Mouse (Mus musculus) left cerebral cortex, adult 6 months (tissue): ENCODE measurements around the gene 1700003E16Rik. TPM values are rescaled to one million over a fixed set of nuclear protein-coding genes. Genes with fewer than 3 reads are reported as not detected.

ENCODE experiments used
- long read RNA-seq, 2 experiments: library from polyadenylated mRNA; unstranded; transcript quantifications; one replicate each; pipeline ENCODE4 v2.0.0; 2019 to 2020
- polyA plus RNA-seq: library from polyadenylated mRNA; unstranded; fragments of <200 nt; fragmentation: Nextera tagmentation; gene quantifications from 2 replicates; pipeline ENCODE4 v1.2.3, GENCODE M21; 2021

The 1700003E16Rik gene
- 28.6 and 44.3 TPM in 2 replicates for polyA plus RNA-seq
- long read RNA-seq, experiment 1, transcript 1700003E16Rik-202 (2 exons, 2,070 nt): major isoform, 32 of 84 reads
- long read RNA-seq, experiment 1, transcript 1700003E16Rik-201 (4 exons, 2,020 nt): minor isoform, 11 of 84 reads
- long read RNA-seq, experiment 1, partial matches to known transcripts: 1 of 84 reads
- long read RNA-seq, experiment 1, other reads (novel, unspliced or antisense): 40 of 84 reads
- long read RNA-seq, experiment 2, transcript 1700003E16Rik-202 (2 exons, 2,070 nt): major isoform, 5 of 23 reads
- long read RNA-seq, experiment 2, partial matches to known transcripts: 0 of 23 reads
- long read RNA-seq, experiment 2, other reads (novel, unspliced or antisense): 14 of 23 reads

DNA sequence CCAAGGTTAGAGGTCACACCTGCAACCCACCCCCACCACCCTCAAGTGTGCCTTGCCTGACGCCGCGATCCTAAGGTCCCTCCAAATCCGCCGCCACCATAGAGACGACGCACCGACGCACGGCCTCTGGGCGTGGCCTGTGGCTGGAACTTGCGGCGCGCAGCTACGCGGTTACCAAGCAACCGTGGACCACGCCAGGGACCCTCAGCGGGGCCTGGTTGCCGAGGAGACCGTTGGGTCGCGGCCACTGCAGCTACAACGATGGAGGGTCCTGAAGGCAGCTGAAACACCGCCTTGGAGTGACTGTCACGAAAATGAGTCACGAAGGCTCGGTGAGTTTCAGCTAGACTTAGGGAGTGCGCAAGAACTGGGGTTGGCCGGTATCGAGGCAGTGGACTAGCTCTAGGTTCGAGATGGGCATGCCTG lies at the start of gene 1700003E16Rik, which contains the start of gene Wdr54:
1700003E16Rik (plus strand) TSS at position 146 of the 426 bp plus-strand sequence.
Wdr54 (minus strand) TSS at position 139 of the 426 bp plus-strand sequence.

GRCm38 (mm10) chr6:83108762-83109668 lies 47.2 kb upstream of the 1700003E16Rik start, which contains the start of gene Mrpl53:
Gene Mrpl53, plus strand, starts transcription at chr6:83109040.

GRCm38 (mm10) chr6:83115011-83115671 lies 41.1 kb upstream of the 1700003E16Rik start, which contains the start of gene Mogs:
Gene Mogs, plus strand, starts transcription at chr6:83115496.

DNA sequence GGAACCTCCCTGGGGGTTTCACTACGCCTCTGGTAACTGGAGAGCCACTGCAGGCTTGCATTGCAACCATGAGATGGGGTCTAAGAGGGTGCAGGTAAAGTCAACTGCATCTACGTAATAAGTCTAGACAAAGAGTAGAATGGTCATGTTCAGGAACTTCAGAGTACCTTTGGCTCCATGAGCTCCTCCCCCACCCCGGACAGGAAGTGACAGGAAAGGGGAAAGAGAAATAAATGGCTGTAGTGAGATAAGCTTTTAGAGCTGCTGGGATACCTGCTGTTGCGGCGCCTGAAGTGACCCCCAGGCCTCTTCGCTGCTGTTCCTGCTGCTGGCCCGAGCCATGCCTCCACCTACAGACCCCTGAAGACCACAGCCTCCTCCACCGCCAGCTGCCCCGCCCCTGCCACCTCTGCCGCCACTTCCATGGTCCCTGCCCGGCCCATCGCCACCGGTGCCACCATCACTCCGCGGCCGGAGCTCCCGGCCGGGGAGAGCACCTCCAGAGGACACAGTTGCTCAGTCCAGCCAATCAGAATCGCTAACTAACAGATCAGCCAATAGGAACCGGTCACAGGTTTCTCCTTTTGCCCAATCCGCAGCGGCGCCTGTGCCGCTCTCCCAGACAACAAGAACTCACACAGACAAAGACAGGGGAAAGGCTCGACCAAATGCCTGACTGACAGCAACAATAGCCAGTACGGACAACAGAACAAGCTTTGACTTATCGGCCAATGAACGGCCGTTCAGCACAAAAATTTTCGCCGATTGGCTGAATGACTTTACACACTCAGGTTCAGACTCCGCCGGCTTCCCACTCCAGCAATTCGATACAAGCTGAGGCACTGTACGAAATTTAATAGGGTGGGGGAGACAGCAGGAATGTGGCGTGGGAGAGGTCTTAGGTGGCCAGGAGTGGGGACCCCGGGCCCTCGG lies 35.0 kb upstream of the 1700003E16Rik start, which contains the start of gene Wbp1:
Wbp1 (minus strand) TSS at position 630 of the 933 bp plus-strand sequence.

DNA sequence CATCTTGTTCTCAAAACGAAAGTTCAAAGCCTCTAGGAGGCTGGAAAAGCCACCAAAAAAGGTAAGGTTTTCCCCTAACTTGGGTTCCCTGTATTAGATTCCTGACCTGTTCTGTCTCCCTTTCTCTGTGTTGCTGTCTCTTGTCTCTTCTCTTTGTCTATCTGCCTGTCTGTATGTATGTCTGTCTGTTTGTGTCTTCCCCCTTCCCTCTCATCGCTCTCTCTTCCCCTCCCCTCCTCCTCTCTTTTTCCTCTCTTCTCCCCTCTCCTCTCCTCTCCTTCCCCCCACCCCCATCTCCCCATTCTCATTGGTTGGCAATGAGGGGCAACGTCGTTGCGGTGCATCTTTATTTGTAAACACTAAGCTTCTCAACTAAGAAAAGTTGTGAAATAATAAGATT lies 30.9 kb upstream of the 1700003E16Rik start, which contains the start of gene Ino80b:
Ino80b (minus strand) TSS at position 101 of the 400 bp plus-strand sequence.

DNA sequence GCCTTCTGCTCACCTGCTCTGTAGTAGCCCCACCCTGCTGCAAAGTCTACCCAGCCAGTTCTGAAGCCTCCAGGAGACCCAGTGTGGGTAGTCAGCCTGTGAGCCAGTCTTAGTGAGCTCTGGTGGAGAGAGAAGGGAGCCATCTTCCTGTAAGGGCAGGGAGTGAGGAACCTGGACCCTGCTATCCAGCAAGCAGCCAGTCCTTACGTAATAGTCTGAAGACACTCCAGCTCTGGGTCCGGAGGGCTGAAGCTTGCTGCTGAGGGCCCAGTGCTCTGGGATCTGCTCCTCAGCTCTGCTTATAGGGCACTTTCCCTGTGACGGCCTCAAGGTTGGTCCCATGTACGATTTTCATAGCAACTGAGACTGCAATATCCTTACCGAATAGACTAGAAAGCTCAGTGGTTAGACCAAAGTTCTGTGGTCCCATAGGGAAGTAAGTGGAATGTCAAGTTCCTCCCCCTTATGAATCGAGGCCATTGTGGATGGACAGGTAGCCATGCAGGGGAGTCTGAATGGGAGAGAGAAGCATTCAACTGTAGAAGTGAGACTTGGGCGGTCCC lies 21.2 kb upstream of the 1700003E16Rik start, which contains the start of gene Rtkn:
Rtkn (plus strand) TSS at position 513 of the 563 bp plus-strand sequence.

DNA sequence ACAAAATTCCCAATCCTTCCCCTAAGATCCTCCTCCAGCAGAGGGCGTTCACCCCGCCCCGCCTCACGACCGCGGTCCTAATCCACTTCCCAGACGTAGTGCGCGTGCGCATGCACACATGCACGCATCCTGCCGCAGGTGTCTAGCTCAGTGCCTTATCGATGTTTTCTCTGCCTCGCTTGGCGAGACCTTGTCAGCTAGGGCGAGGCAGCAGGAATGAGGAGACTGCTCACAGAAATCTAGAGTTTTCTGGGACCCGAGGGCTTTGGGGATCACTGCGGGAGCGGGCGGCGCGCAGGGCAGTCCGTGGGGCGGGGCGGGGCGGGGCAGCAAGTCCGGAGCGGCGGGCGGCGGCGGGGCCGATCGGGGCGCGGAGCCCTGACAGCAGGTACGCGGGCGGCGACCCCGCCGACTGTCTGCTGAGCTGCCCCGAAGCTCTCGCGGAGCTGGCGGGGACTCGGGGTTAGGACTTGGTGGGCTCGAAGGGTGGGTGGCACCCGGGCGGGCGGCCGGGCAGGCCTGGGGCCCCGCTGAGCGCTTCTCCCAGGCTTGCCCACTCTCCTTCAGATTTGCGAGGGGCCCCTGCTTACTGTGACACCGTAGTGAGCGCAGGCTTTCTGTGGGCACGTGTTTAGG lies 9.5 kb downstream of the 1700003E16Rik start, which contains the start of gene Dctn1:
Dctn1 (plus strand) TSS at position 314 of the 636 bp plus-strand sequence.

Other genes starting within 250 kb of the 1700003E16Rik start
- 11.5 and 14.3 TPM in 2 replicates for gene Sema4f, start 216.6 kb upstream of the 1700003E16Rik start, polyA plus RNA-seq
- gene M1ap, start 209.5 kb upstream of the 1700003E16Rik start, polyA plus RNA-seq: not detected in 2 replicates
- gene Dok1, start 122.9 kb upstream of the 1700003E16Rik start, polyA plus RNA-seq: 0.92 and 1.0 TPM in 2 replicates
- gene Loxl3, start 122.2 kb upstream of the 1700003E16Rik start, polyA plus RNA-seq: 1.4 and 1.7 TPM in 2 replicates
- gene Aup1, start 101.9 kb upstream of the 1700003E16Rik start, polyA plus RNA-seq: 64.0 and 107 TPM in 2 replicates
- 36.7 and 40.7 TPM in 2 replicates for gene Htra2, start 101.1 kb upstream of the 1700003E16Rik start, polyA plus RNA-seq
- 0.17 and 0.24 TPM in 2 replicates for gene Dqx1, start 98.6 kb upstream of the 1700003E16Rik start, polyA plus RNA-seq
- not detected in 2 replicates for gene Tlx2, start 86.1 kb upstream of the 1700003E16Rik start, polyA plus RNA-seq
- 23.7 and 26.7 TPM in 2 replicates for gene Pcgf1, start 78.5 kb upstream of the 1700003E16Rik start, polyA plus RNA-seq
- 0.90 and 1.2 TPM in 2 replicates for gene Lbx2, start 70.0 kb upstream of the 1700003E16Rik start, polyA plus RNA-seq
- gene Ccdc142, start 54.8 kb upstream of the 1700003E16Rik start, polyA plus RNA-seq: 1.0 and 1.5 TPM in 2 replicates
- 0.87 and 1.2 TPM in 2 replicates for gene Gm42688, start 54.8 kb upstream of the 1700003E16Rik start, polyA plus RNA-seq
- gene Mrpl53, start 47.4 kb upstream of the 1700003E16Rik start, polyA plus RNA-seq: 149 and 168 TPM in 2 replicates
- 2.2 and 2.6 TPM in 2 replicates for gene Mogs, start 40.9 kb upstream of the 1700003E16Rik start, polyA plus RNA-seq
- gene Wbp1, start 34.8 kb upstream of the 1700003E16Rik start, polyA plus RNA-seq: 21.8 and 51.8 TPM in 2 replicates
- 8.2 and 23.6 TPM in 2 replicates for gene Ino80b, start 31.0 kb upstream of the 1700003E16Rik start, polyA plus RNA-seq
- gene Rtkn, start 20.9 kb upstream of the 1700003E16Rik start, polyA plus RNA-seq: 67.3 and 68.0 TPM in 2 replicates
- 23.3 and 39.1 TPM in 2 replicates for gene Wdr54, start within 50 bp of the 1700003E16Rik start, polyA plus RNA-seq
- gene Dctn1, start 9.5 kb downstream of the 1700003E16Rik start, polyA plus RNA-seq: 113 and 119 TPM in 2 replicates
- gene Slc4a5, start 63.4 kb downstream of the 1700003E16Rik start, polyA plus RNA-seq: 0.13 TPM in 1 of 2 replicates, not detected in the other
- 14.2 and 17.4 TPM in 2 replicates for gene Mthfd2, start 169.5 kb downstream of the 1700003E16Rik start, polyA plus RNA-seq
- gene Mob1a, start 169.6 kb downstream of the 1700003E16Rik start, polyA plus RNA-seq: 13.1 and 25.9 TPM in 2 replicates
- gene Bola3, start 192.7 kb downstream of the 1700003E16Rik start, polyA plus RNA-seq: 228 and 281 TPM in 2 replicates